Mouse (Mus musculus) R1 (cell line): ENCODE measurements around the gene Gabrb3.
A peak's percentile ranks its signal among the peaks of the same experiment; 100 is the strongest.

ENCODE experiments used
- DNase-seq: peaks from one replicate; pipeline ENCODE4 v3.0.0-alpha.2; 2018; ENCODE audit warnings: low read depth, low spot score

Gabrb3 gene

DNA sequence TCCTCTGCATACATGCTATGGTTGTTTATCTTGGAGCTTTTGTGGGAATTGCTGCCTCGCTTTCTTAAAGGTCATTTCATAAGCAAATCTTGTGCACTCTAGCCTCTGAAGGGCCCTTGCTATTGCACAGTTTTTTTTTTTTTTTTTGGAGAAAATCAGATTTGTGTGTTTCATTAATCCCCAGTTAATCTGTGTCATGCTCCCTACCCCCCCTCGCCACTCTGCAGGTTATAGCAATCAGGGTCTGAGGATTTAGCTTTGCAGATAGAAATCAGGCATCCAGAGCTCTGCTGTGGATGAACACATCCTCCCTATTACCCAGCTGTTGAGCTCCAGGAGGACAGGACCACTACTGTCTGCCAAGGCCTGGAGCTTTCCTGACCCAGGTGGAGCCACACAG is at the start of gene Gabrb3:
Gene Gabrb3 (plus strand): TSS at position 301 of the 400 bp plus-strand sequence.
- no peak for DNase-seq

DNA sequence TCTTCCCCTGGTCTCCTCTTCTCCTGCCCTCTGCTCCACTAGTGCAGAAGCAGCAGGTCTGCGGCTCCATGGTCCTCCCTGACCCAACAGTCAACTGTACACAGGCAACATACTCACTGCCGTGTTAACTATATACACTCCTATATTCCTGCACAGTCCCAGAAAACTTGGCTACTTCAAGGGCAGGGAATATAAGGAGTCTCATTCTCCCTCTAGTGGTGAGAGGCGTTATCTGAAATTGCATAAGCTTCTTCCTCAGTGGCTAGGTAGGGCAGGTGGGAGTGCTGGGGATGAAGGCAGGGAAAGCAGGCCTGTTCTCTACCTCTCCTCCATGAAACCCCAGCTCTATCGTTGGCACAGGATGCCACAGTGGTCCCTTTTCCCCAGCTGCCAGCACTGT is 35.4 kb upstream of the Gabrb3 start:
- DNase-seq, result peak; percentile 74

DNA sequence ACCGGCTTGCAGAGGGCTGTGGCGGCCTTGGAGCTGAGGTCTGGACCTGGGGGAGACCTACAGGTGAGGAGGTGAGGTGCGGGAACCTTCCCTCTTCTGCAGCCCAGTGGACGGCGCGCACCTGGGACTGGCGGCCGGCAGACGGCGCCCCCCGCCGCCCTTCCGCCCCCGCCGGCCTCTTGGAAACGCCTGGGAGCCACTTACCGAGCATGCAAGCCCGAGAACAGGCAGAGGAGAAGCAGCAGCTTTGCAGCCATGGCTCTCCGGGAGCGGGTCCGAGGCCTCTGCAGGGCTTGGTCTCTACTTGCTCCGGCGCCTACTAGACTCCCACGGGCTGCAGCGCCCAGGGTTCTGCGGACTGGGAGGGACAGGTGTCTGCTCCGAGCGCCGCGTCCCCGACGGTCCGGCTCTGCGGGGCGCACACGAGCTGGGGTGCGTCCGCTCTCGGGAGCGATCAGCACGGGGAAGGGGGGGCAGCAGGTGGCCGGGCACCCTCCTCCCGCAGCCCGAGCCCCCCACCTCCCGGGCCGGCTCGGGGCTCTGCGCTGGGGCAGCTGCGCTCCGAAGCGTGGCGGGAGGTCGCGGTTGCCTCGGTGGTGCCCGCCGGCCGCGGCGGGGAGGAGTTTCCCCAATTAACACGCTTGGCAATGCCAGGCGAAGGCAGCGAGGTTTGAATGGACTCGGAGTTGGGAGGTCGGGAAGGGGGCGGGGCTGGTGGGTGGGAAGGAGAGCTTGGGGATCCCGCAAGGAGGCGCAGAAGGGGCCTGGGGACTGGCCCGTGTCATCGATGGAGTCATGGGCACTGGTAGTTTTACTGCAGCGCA is 32.8 kb upstream of the Gabrb3 start, which contains the start of gene Gabrg3:
Gene Gabrg3 (minus strand): TSS at position 672 of the 824 bp plus-strand sequence.
- DNase-seq, result peak; percentile 36

DNA sequence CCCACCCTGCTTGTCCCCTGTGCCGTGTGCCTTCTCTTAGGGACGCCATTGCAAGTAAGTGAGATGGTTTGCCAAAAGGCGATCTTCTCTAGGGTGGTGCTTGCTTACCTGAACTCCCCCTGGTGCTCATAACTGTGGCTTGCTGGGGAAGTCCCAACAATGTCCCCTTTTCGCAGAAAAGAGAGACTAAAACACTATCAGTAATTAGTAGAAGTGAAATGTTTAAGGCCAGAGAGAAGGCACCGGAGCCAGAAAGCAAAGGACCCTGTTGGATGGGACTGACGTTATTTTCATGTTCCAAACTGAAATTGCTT is 32.2 kb upstream of the Gabrb3 start:
- no peak for DNase-seq

DNA sequence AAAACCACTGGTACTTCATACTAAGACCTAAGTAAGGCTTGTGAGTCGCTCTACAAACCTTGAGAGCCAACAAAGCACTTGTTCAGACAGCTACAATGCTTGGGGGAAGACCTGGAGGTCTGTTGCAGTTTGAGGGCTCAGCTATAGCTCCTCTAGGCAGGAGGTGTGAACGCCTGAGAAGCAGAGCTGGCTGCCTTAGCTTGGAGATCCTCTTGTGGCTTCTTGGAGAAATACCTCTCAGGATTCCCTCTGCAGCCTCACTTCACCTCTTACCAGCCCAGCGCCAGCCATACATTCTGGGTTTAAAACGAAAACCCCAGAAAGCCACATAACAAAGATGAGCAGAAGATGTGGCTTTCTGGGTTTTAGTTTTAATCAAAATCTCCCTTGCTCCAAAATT is 29.4 kb upstream of the Gabrb3 start:
- no peak for DNase-seq

DNA sequence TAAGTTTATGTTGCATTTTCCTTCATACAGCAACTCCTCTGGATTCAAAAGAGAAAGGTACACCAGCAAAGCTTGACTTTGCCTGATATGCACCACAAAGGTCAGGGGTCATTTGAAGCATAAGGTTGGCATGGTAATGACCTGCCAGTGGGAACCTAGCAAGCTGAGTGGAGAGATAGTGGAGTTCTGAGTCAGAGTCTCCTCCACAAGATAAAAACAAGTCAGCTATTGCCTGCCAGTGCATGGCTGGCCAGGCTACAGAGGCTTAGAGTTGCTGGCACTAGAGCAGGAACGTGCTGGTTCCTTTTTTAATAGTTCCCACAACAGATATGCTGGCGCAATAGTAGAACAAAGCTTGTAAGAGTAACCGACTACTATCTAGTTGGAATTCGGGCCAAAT is 25.9 kb upstream of the Gabrb3 start:
- DNase-seq, result no peak

DNA sequence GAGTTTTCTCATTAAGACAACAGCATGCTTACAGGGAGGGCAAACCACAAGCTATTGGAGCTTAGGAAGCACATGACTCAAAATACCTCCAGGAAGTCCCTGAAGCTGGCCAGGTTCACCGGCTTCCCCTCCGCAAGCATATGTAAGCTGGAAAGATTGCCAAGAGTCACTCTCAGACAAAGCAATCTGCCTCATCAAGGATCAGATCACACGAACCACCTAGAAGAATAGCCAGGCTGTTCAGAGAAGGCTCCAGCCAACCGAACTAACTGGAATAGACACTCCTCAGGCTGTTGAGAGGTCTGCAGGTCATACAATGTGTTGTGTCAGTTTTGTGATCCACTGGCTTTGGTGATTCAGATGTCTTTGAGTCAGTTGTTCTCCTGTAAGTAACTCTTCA is 8.3 kb upstream of the Gabrb3 start:
- DNase-seq, result no peak

DNA sequence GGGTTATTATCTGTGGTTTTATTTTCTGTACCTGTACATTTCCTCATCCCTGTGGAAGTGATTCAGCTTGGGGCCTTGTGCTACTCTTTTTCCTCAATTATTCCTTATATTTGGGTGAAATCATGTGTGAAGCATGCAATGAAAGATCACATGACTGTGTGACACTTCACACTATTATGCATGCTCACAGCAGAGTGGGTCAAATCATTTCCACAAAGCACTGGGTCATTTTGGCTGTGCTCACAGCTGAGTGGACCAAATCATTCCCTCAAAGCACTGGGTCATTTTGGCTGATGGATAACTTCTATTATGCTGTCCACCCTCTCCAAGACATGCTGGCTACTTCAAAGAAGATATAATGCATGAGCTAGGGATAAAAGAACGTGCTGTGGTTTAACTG is 6.6 kb upstream of the Gabrb3 start:
- no peak for DNase-seq

DNA sequence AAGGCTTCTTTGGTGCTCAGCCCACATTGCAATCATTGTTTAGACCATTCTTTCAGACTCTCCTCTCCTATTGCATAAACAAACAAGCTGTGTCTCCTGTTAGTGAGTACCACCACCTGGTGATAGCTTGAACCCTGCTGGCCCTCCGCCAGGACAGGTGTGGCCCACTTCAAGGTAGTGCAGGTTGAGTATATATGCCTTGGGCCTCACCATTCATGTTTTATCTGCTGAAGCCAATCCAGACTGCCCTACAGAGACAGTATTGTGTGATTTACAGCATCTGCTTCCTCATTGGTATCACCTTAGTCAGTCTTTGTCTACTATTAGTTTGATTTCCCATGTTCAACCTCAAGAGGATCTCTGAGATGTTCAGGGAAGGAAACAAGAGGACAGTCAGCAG is 1.6 kb downstream of the Gabrb3 start:
- DNase-seq, result no peak

DNA sequence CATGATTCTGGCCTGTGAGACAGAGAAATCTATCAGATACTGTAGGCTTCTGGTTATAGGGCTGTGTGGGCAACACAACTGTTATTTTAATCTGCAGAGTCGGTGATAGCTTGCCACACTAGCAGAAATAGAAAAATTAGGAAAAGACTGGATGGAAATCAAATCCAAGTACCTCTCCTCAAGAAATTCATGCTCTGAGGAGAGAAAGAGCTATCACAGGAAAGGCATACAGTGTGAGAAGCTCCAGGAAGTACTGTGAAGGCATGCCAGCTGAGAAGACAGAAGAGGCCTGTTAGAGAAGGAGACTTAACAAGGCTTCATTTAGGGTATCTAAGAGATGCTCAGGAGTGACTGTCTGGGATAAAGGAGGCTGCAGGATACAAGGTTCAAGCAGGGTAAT is 3.2 kb downstream of the Gabrb3 start:
- DNase-seq, result no peak

DNA sequence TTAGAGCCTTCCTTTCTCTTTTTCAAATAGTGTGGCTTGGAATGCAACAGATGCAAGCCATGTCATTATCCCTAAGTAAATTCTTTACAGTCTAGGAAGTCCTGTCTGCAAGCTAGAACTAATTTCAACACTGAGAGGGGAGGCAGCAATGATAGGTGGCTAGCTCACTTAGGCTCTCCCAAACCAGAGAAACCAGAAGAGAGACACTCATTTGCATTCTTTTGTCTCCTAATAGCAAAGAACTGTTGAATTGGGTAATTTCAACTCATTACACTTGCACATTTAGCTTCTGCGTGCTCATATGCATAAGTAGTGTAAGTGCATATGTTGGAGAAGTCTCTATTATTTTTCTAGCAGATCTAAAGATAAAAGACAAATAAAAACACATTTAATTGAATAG is 28.7 kb downstream of the Gabrb3 start:
- DNase-seq, result no peak

DNA sequence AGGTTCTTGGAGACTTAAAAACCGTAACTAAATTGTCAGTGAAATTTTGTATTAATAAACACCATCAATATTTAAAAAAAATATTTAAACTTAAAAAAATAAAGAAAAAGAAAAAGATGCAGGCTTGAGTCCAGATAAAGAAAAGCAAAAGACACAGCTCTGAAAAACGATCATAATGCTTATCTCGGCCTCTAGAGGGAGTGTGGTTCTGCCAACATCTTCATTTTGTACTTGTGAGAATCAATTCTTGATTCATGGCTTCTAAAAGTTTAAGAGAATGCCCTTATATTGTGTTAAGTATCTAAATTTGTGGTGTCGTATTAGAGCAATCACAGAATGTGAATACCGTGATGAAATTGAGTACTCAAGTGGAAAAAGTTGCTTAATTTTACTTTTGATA is 40.9 kb downstream of the Gabrb3 start:
- DNase-seq, result peak; percentile 19

DNA sequence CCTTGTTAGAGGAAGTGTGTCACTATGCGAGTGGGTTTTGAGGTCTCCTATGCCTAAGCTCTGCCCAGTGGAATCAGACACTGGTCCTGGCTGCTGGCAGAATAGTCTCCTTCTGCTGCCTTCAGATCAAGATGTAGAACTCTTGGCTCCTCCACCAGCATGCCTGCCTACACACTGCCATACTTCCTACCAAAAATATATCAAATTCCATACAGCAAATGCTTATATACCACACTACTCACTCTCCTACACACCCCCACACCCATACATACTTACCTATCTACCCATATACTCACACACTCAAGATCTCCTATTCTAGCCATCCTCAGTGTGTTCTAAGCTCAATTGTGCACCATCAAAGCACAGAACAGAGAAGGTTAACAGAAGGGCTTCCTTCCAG is 51.8 kb downstream of the Gabrb3 start:
- DNase-seq, result no peak

DNA sequence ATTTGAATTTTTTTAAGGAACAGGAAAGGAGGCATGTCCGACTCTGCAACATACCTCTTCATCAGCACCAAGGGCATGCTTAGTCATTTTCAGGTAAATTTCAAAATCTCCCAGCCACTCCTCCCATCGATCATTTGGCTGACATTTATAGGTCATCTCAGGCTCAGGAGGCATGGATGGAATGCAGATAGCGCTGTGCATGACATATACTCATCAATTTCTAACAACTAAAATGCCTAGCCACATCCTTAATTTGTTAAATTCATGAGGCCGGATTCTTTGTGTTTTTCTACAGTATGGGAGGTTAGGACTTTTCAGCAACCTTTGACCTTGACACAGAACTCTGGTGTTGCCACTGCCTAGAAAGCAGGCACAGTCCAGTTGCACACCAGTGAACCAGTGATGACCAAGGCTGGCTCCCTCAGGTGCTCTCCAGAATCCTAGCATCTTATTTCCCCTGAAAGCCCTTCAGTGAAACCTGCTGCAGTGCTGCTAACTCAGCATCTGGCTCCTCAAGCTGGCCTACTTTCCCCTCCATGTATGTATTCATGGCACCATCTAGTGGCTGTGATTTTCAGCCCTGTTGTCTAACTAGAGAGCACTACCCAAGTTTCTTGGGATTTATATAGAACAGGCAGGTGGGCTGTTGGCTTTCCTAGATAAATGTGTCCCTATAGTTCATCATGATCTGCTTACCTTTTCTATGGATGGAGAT is 54.5 kb downstream of the Gabrb3 start:
- DNase-seq, result peak; percentile 29

DNA sequence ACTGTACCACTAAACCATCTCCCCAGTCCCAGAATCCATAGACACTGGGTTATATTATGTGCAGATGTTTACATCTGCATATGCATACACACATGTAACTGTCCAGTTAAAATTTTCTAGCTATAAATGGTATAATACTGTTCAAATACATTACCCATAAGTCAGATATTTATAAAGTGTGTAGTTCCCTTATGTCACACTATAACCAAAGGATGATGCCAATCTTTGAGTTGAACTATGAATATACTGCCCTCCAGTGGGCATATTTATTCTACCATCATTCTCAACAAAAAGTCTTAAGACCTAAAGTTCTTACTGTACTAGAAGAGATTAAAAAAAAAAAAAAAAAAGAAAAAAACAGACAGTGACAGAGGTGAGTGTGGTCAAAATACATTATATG is 63.4 kb downstream of the Gabrb3 start:
- DNase-seq, result peak; percentile 8

DNA sequence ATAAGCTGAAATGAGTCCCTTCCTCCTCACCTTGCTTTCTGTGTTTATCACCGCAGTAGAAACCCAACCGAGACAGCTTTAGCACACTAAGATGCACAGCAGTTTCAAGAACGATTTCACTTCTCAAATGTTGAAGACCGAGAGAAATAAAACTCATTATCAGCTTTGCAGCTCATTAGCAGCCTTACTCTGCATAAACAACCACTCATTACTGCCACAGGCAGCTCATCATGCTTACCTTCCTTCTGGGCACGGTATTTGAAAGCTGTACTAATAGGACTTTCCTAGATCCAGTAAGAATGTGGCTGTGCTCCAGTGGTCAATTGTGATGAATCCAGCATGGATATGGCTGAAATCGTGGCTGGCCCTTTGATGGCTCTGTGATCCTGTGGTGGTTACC is 67.4 kb downstream of the Gabrb3 start:
- DNase-seq, result no peak

DNA sequence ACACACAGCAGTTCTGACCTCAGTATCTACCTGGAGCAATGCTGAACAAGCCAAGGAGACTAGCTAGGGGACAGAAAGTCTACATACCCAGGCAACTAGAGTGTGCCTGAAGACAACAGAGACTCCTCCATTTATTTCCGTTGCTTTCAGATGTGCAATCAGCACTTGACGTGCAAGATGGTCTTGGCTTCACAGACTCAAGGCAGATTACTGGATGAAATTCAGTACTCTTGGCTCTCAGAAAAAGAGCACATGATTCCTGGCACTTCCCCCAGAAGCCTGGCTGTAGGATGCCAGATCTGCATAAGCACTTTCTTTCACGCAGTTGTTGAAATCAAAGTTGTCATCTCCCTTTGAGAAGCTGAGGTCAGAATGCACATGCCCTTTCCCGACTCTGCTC is 72.3 kb downstream of the Gabrb3 start:
- DNase-seq, result no peak

DNA sequence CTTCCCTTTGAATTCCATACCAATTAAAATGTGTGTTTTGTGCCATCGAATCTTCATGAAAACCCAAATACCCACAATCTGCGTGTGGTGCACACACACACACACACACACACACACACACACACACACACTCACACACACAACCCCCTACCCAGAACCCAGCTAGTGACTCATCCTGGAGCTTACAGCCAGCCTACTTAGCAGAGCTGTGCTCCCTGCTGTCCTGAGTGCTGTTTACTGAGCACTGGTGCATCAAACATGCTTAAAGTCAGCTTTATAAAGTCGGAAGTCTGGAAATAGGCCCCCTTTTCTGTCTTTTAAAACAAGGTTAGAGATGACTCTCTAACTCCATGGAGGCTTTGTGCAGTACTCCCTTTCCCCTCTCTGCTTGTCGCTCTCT is 83.3 kb downstream of the Gabrb3 start:
- DNase-seq, result no peak

DNA sequence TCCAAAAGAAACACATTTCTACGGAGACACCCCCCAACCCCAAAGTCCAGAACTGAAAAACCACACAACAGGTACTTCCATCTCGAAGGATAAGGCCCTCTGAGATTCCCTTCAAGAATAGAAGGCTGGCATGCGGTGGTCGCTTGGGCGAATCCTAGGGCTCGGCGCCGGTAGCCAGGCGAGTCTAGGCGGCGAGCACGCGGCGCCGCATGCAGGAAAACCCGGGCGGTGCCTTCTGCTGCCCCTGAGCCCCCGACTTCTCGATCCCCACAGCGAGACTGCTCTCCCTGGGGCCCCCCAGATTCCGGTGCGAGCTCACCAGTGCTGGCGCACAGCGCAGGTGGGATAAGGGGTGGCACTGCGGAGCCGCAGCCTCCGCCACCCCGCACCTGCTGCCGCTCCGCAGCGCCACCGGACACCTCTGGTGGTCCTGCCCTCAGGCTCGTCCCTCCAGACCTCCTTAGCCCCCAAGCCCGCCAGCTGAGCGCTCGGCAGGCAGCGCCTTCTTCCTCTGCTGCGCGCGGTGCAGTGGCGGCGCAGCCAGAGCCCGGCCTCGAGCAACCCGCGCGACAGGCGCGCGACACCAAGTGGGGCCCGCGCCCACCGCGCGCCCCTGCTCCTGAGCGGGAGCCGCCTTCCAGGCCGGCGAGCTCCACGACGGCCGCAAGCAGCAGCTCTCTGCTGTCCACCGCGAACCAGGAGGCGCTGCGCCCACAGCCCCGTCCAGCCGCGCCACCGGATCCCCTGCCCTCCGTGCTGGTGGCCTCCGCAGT is 89.6 kb downstream of the Gabrb3 start:
- peak; percentile 42 for DNase-seq

DNA sequence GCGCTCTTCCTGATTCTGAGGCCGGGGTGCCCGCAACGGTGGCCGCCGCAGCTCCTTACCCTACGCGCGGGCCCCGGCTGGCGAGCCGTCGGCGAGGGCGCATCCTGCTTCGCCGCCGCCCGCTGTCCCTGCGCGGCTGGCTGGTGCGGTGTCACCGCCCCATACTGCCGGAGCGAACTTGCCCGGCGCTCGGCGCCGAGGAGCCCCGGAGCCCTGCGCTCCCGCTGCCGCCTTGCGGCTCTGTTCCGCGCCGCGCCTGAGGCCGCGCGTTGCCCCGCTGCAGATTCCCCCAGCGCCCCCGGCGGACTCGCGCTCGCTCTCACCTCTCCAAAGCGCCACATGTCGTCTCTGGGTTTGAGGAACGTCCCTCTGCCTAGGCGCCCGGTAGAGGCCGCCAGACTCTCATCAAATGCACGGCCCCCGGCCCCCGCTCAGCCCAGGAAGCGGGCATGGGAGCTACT is 90.2 kb downstream of the Gabrb3 start, which contains the start of gene Gabra5:
Gene Gabra5 (minus strand): TSS at position 379 of the 461 bp plus-strand sequence.
- DNase-seq, result peak; percentile 77

DNA sequence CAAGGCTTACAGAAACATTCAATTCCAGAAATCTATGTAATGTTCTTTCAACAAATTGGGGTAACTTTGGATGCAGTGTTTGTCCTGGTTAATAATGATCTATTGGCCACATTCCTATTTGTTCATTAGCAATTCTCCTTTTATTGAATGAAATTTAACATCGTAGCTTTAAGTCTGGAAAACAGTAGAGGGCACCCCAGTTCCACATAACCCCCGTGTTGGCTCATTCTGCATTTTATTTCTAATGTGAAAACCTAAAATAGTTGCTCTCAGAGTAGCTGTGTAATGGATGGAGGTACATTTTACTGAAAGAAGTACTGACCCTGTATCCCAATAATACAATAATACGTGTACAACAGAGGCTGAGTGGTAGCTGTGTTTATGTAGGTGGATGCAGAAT is 93.5 kb downstream of the Gabrb3 start:
- no peak for DNase-seq

DNA sequence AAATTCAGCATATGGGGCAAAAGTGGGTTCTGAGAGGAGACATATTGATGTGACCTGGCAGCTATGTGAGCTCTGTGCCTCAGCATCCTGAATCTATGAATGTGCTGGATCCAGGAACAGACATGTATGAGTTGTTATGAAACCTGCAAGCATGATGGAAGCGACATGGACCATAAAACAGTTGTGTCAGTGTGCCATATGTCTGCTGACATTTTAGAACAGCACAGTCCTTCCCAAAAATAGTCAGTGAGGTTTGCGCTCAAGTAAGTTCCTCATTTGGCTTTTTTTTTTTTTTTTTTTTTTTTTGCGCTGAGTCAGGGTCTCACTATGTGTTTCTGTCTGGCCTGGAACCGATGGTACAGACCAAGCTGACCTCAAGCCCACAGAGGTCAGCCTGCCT is 110.0 kb downstream of the Gabrb3 start:
- DNase-seq, result no peak
